Mouse (Mus musculus) heart, postnatal 0 days (tissue): ENCODE measurements around the gene G6pc.

ENCODE experiments used
- CTCF ChIP-seq: IDR thresholded peaks from 2 replicates; pipeline ENCODE4 v1.5.1; 2016; ENCODE audit warnings: antibody characterized with exemption, control low read depth, low read depth
- EP300 ChIP-seq: IDR thresholded peaks from 2 replicates; pipeline ENCODE4 v1.6.1; 2016; ENCODE audit warnings: antibody characterized with exemption, low read depth

- TF ChIP-seq CTCF (no peak), EP300 (no peak)
Observed at GRCm38 (mm10) chr11:101355916-101356315, 11.4 kb upstream of the G6pc start.
